Mouse (Mus musculus) heart, postnatal 10 days (tissue): Measurements from ENCODE around the gene Slc9b1. TPM values are rescaled to one million over a fixed set of nuclear protein-coding genes. Genes with fewer than 3 reads are reported as not detected.

Experiments
- DNase-seq, 2 experiments: peaks; one replicate each; pipeline ENCODE4 v3.0.0; 2021
- intact Hi-C: fragments of 180-260 bp; cut with DNase I; formaldehyde crosslinking; loops from one replicate; pipeline ENCODE4 v1.15.1; 2025
- total RNA-seq, 2 experiments: library from RNA; stranded (reverse); gene quantifications; 2 replicates each; pipeline ENCODE4 v1.2.3; 2021

Gene Slc9b1
- total RNA-seq: under 1 TPM; 0.45 to 0.60 TPM

- intact Hi-C loops: no loop called here
- peak in 1 of 2 experiments; percentile 11 for DNase-seq
These were observed at the start of gene Slc9b1 for GRCm38 (mm10) chr3:135347739-135348264. Slc9b1 (plus strand) TSS chr3:135348029.

- intact Hi-C loops: no loop called here
- DNase-seq: peak; percentile 19 to 27
These were observed 49.3 kb upstream of the Slc9b1 start for GRCm38 (mm10) chr3:135298560-135298959.

- intact Hi-C loops: no loop called here
These were observed 47.7 kb upstream of the Slc9b1 start for GRCm38 (mm10) chr3:135300081-135300480.

GRCm38 (mm10) chr3:135304060-135304459 lies 43.8 kb upstream of the Slc9b1 start:
- DNase-seq: no peak
- intact Hi-C loops: no loop called here

More at GRCm38 (mm10) chr3:135300081-135300480, 47.7 kb upstream of the Slc9b1 start:
- DNase-seq: no peak

GRCm38 (mm10) chr3:135304566-135304965 lies 43.3 kb upstream of the Slc9b1 start:
- DNase-seq: no peak
- intact Hi-C loops: no loop called here

- intact Hi-C loops: no loop called here
- DNase-seq: peak; percentile 19 to 34
These were observed 40.2 kb upstream of the Slc9b1 start, which contains the start of gene Slc9b2 for GRCm38 (mm10) chr3:135307411-135308259. Slc9b2 (plus strand) TSS chr3:135307700.

GRCm38 (mm10) chr3:135312916-135313491 lies 34.8 kb upstream of the Slc9b1 start:
- intact Hi-C loops: no loop called here
- no peak for DNase-seq

GRCm38 (mm10) chr3:135313727-135314126 lies 34.1 kb upstream of the Slc9b1 start:
- intact Hi-C loops: no loop called here
- DNase-seq: no peak

GRCm38 (mm10) chr3:135314811-135315210 lies 33.0 kb upstream of the Slc9b1 start:
- DNase-seq: no peak
- intact Hi-C loops: no loop called here

GRCm38 (mm10) chr3:135315720-135316425 lies 32.0 kb upstream of the Slc9b1 start:
- intact Hi-C loops: no loop called here
- no peak for DNase-seq

- no peak for DNase-seq
- intact Hi-C loops: no loop called here
These were observed 29.5 kb upstream of the Slc9b1 start for GRCm38 (mm10) chr3:135318331-135318730.

GRCm38 (mm10) chr3:135324354-135324753 lies 23.5 kb upstream of the Slc9b1 start:
- no peak for DNase-seq
- intact Hi-C loops: no loop called here

GRCm38 (mm10) chr3:135327176-135327575 lies 20.7 kb upstream of the Slc9b1 start:
- intact Hi-C loops: loop anchor here (5.0 kb wide), 1 partner anchor 45 kb away; the partner anchor contains the start of gene Bdh2
- peak; percentile 18 to 20 for DNase-seq

- no peak for DNase-seq
- intact Hi-C loops: loop anchor here (5.0 kb wide), 1 partner anchor 45 kb away; the partner anchor contains the start of gene Bdh2
These were observed 20.2 kb upstream of the Slc9b1 start for GRCm38 (mm10) chr3:135327601-135328000.

GRCm38 (mm10) chr3:135328560-135328959 lies 19.3 kb upstream of the Slc9b1 start:
- DNase-seq: peak; percentile 32 to 49
- intact Hi-C loops: loop anchor here (5.0 kb wide), 1 partner anchor 46 kb away; the partner anchor contains the start of gene Bdh2

GRCm38 (mm10) chr3:135332691-135333090 lies 15.1 kb upstream of the Slc9b1 start:
- intact Hi-C loops: no loop called here
- no peak for DNase-seq

- intact Hi-C loops: no loop called here
- DNase-seq: no peak
These were observed 14.1 kb upstream of the Slc9b1 start for GRCm38 (mm10) chr3:135333763-135334162.

GRCm38 (mm10) chr3:135349022-135349421 lies 1.2 kb downstream of the Slc9b1 start:
- DNase-seq: no peak
- intact Hi-C loops: no loop called here

- DNase-seq: no peak
- intact Hi-C loops: no loop called here
These were observed 4.0 kb downstream of the Slc9b1 start for GRCm38 (mm10) chr3:135351857-135352256.

GRCm38 (mm10) chr3:135357394-135357793 lies 9.6 kb downstream of the Slc9b1 start:
- DNase-seq: no peak
- intact Hi-C loops: no loop called here

- DNase-seq: no peak
- intact Hi-C loops: no loop called here
These were observed 28.0 kb downstream of the Slc9b1 start for GRCm38 (mm10) chr3:135375836-135376235.
